Mouse (Mus musculus) frontal cortex, adult (tissue): ENCODE measurements around the gene Slc45a3.
A peak's percentile ranks its signal among the peaks of the same experiment; 100 is the strongest.

ENCODE experiments used
- ATAC-seq: cut with Nextera tagmentation; 2 replicates; pipeline ENCODE4 v1.9.2; 2017; ENCODE audit warnings: mild to moderate bottlenecking, moderate library complexity, mixed read lengths; ENCODE audit not compliant: low TSS enrichment

Gene Slc45a3

DNA sequence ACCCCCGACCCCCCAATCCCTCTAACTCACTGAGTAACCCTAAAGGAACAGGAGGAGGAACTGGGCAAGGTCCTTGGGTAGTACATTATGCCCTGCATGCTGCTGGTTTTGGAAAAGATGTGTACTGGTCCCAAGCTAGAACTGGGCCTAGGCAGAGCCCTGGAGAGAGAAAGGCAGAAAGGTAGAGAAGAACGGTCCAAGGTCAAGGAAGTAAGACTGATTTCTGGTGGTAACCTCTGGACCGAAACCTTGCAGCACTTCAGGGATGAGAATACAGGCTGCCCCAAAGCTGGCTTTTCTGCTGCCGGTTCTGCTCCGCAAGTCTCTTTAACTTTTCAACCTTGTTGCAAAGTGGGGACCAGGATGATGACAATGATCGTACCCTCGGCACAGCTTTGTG, 1.8 kb downstream of the Slc45a3 start:
- ATAC-seq: no peak

DNA sequence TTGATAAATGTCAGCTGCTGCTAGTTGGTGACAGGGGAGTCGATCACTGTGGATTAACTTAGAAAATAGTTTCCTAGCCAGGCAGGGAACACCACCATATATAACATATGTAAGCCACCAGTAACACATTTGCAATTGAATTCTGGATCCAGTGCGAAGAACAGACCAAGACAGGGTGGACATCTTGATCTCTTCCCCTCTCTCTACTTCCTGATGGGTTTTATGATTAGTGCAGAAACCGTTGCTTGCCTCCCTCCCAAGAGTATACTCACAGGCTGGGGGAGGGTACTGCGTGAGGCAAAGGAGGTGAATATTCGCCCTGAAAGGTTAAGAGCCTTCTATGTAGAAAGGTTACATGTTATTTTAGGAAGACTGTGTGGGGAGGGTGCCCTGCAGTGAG, 3.1 kb downstream of the Slc45a3 start:
- no peak for ATAC-seq

DNA sequence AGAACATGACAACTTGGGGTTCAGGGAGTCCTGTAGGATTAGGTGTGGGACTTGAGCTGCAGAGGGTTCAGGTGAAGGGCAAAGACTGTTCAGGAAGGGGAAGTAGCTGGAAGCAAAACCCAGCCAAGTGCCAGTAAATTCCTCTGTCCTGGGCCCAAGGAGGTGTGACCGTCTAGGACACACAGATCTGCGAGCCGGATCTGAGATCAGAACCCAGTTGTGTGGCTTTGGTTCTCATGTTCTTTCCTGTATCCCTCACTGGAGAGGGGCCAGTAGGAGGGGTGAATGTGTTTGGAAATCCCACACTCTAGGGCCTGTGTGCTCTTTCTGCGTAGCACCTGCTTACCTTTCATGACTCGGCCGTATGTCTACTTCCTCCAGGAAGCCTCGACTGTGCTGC, 4.6 kb downstream of the Slc45a3 start:
- ATAC-seq: no peak

DNA sequence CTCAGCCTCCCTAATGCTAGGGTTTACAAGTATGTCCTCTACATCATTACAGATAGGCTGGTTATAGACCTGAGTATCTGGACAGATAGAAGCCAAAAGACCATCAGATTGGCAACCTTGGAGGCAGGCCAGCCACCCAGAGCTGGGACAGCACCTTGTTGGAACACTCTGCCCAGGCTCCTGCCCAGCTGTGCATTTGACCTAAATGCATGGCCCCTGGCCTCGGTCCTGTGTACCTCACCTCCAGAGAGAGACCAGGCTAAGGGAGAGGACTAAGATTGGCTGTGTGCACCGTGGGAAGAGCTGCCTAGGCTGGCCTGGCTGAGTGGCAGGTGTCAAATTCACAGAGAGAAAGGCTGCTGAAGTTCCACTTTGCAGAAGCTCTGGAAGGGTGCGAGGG, 5.8 kb downstream of the Slc45a3 start:
- ATAC-seq: no peak

DNA sequence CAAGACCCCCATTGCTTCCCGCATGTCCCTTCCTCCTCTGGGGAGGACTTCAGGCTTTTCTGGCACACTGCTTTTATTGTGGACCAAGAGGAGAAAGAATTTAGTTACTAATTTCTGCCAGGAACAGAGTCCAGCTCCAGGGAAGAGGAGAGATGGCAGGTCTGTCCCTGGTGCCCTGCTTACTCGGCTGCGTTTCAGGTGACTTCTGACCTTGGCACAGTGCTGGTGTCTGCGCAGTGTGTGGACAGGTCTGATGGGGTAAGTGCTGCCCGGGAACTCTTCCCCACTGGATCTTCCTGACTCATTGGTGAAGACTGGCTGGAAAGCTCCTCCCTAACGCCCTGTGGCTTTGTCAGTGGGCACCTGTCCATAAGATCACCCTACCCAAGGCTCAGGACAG, 6.2 kb downstream of the Slc45a3 start:
- no peak for ATAC-seq

DNA sequence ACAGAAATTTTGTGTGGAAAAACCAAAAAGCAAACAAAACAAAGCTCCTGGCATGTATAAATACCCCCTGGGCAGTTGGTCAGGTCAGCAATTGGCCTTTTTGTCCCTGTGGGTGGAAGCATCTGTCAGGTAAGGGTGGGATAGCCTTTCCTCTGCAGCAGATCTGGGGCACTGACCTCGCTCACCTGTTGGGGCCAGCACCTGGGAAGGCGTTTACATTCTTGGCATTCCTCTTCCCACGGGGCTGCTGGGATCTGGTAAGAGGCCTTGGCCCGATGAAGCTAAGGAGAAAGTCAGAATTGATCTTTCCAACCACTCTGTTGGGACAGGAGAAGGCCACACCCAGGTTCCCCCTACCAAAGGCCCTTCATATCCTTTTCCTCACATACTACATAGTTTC, 7.1 kb downstream of the Slc45a3 start:
- ATAC-seq: no peak

DNA sequence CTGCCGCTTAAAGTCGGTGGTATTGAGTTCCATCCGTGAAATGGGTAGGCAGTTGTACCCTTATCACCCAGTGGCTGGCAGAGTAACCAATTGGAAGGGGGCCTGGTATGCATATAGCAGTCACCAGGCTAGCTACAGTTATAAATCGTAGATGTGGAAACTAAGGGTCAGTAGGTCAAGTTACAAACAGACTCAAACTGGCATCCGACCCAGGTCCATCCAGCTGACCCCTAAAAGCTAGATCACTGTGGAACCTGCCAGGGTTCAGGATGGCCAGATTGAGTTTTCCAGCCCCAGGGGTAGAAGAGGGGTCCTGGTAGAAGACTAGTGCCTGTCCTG, 7.5 kb downstream of the Slc45a3 start:
- no peak for ATAC-seq

DNA sequence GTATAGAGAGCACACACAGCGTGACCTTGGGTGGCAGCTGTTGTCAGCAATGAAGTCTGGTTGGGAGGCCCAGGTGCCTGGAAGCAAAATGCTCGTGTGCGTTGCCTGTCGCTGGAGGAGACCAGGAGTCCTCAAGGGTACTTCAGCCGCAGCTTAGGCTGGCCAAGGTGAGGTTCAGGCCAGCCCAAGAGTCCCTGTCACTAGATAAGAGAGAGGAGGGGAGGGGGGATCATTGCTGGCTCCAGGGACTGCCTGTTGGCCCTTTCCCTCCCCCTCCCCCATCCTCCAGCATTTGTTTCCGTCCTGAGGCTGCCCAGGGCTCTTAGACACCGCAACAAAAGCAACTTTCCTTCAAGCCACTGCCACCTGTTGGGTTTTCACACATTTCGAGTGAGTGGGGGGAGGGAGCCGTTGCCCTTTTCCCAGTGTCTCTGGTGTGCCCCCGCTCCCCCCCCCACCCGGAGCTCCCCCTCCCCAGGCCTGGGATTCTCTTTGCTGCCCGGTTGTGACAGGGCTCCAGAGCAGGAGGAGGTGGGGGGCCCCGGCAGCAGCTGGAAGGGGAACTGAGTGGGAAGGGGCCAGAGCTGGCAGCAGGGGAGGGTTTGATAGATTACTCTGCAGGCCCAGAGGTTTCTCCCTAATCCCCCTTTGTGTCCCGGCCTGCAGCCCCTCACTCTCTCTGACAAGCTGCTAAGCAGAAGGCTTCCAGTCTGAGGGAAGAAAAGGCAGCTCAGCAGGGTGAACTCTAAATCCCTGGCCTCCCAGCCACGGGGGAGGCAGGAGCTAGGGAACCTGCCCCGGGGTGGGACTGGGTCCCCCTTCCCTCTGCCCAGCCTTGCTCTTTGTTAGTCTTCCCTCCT, 8.1 kb downstream of the Slc45a3 start:
- no peak for ATAC-seq

DNA sequence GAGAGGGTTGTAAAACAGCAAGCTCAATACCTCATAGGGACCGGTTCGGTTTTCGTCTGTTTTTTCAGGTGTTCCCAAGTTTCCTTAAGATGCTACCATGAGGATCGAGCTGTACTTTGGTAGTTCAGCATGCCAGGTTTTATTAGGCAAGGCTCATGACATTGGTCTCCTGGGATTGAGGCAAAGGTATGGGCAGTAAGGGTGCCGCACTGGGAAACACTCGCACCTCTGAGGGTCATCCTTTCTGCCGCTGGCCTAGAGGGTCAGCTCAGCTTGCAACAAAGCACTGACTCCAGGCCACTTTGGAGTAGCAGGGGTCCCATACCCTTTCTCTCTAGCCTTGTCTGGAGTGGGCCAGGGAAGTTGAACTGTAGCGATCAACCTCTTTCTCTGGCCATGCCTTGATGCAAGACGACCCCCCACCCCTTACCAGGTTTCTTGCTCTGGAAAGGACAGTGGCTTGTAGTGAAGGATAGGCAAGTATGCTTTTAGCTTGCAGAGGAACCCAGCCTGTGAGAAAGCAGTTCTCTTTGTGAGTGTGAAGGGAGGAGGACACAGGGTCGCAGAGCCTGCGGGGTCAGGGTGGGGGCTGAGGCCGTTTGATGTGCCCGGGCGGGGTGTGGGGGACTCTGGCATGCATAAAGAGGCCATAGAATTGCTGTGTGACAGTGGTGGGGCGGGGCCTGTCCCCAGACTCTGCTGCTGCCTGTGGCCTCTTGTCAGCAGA, 9.2 kb downstream of the Slc45a3 start:
- ATAC-seq: no peak

DNA sequence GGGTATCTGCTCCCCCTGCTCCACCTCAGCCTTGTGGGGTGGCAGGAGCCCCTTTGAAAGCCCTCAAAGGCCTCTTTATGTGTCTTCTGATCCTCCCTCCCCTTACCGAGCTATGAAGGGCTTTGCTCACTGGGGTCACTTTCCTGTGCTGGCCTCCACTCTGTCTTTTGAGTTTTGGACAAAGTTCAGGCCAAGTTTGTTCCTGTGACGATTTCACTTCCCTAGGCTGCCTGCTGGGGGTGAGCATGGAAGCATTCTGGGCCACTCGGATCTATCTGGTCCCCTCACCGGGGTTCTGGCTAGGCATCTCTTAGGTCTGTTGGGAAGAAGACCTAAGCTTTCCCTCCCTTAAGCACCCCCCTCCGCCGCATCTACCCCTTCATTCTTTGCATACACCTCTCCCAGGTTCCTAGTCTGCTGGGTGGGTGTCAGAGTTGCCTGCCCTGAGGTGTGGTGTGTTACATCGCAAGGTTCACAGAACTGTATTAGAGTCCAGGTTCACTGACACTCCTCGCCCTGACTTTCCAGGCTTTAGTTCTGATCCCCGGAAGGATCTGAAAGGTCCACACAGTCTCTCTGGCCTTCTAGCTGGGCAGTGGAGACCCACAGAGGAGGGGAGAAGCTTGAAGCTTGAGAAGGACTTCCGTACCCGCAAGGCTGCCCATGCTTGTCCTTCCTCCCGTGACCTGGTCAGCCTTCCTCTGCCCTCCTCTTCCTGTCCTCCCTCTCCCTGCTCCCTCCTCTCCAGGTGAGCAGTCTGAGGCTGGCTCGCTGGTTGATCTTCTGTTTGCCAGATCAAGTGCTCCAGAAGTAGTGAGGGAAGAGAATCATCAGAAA, 9.9 kb downstream of the Slc45a3 start:
- ATAC-seq: no peak

DNA sequence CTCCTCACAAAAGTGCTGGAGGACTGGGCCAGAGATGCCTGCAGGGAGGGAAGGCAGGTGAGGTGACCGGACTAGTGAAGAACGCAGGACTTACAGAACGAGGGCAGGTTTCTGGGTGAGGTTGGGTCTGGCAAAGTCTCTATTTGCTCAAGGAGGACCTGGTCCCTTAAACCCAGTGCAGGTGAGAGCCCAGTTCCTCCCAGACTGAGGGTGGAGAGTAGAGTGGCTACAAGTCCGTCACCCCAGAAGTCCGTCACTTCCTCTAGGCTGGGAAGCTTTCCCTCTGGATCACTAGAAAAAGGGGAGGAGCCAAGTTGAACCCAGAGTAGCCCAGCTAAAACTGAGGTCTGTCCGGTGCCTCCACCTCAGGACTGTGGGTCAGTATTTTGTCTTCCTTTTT, 11.2 kb downstream of the Slc45a3 start:
- no peak for ATAC-seq

DNA sequence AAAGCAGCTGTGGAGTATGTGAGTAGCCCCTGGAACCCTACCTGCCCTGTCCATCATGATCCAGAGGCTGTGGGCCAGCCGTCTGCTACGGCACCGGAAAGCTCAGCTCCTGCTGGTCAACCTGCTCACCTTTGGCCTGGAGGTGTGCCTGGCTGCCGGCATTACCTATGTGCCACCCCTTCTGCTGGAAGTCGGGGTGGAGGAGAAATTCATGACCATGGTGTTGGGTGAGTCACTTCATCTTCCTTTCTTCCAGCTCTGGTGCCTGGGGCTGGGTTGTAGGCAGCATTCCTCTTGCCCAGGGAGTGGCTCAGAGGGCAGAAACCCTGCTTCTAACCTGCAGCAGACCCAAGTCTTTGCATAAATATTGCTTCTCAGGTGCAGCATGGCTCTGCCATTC, 14.1 kb downstream of the Slc45a3 start:
- no peak for ATAC-seq

DNA sequence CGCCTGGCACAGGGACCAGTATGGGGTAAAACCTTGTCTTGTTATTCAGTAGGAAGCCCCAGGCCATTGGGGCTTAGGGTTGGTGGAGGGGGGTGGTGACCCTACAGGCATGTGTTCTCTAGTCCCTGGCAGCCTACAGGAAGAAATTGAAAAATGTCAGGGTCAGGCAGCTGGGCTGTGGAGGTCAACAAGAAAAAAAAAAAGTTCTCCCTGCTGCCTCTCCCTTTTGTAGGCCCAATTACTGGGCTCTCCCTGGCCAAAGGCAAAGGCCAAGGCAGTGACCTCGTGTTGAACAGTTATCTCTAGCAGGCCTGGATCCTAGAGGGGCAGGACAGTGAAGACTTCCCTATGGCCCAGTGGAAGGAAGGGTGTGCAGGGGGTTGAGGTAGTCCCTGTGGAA, 17.7 kb downstream of the Slc45a3 start:
- no peak for ATAC-seq

DNA sequence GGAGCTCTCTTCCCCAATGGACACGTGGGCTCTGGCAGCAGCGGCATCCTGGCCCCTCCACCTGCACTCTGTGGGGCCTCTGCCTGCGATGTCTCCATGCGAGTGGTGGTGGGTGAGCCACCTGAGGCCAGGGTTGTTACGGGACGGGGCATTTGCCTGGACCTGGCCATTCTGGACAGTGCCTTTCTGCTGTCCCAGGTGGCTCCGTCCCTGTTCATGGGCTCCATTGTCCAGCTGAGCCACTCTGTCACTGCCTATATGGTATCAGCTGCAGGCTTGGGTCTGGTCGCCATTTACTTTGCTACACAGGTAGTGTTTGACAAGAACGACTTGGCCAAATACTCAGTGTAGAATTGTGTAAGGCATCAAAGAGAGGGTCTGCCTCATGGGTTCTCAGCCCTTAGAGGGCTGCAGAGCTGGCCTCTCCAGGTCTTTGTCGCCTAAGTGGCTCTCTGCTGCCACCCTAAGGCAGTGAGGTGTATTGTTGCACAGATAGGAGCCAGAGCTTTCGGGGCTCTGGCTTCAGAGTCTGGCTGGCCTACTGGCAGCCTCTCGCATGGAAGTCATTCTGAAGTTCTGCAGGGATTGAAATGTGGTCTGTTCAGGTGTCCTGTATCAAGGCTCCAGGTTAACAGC, 18.7 kb downstream of the Slc45a3 start:
- peak; percentile 86 for ATAC-seq

DNA sequence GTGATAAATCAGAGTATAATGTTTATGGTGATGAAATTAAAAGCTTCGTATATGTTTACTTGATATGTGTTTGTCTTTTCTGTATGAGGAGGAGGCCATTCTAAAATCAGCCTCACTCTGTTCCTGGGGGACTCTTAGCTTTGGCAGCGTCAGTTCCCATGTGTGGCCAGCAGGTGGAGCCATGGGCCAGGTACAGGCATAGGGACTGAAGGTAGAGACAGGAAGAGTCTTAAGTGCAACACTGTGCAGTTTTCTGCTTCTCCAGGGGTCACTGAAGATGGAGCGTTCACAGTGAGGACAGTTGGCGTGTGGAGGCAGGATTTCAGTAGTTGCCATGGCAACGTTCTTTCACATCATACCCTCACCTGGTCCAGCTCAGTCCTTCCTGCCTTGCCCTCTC, 20.1 kb downstream of the Slc45a3 start:
- peak; percentile 66 for ATAC-seq

DNA sequence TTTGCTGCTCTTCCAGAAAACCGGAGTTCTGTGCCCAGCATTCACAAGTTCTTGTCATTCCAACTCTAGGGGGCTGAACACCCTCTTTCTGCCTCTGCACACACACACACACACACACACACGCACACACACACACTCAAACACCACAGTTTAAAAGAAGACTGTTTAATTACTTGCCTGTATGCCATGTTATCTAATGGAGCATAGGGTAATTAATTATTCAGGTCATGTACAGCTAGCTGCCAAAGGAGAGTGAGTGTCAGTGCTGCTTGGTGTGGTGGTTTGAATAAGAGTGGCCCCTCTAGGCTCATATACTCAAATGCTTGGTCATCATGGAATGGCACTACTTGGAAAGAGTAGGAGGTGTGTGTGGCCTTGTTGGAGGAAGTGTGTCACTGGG, 21.0 kb downstream of the Slc45a3 start:
- no peak for ATAC-seq

DNA sequence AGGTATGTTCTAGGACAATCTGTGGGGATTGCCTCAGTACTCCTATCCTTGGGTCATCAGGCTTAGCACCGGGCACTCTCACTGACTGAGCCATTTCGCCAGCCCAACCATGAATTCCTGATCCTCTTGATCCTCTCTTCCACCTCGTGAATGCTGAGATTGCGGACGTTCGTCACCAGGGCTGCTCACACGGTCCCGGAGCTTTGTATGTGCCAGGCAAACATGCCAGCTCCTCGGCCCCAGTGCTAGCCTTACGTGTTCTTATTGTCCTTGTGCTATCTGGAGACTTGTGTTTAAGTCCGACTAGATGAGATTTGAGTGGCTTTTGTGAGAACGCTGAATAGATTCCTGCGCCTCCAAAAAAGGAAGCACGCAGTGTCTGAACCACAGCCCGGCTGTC, 24.7 kb downstream of the Slc45a3 start:
- ATAC-seq: peak; percentile 47; the same call in 1 of the 2 replicates

DNA sequence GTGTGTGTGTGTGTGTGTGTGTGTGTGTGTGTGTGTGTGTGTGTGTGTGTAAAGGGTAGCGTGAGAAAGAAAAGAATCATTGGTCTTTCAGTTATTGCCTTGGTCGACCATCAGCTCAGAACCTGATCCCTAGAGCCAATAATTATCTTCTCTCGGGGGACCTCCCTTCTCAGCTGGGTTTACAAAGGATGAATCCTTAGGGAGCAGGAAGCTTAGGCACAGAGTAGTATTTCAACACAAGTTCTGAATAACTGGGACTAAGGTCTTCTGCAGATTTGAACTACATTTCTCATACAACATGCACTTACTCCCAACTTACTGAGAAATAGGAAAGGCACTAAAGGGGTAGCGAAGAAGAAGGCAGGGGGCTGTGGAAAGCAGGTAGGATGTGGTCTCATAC, 26.7 kb downstream of the Slc45a3 start:
- no peak for ATAC-seq

DNA sequence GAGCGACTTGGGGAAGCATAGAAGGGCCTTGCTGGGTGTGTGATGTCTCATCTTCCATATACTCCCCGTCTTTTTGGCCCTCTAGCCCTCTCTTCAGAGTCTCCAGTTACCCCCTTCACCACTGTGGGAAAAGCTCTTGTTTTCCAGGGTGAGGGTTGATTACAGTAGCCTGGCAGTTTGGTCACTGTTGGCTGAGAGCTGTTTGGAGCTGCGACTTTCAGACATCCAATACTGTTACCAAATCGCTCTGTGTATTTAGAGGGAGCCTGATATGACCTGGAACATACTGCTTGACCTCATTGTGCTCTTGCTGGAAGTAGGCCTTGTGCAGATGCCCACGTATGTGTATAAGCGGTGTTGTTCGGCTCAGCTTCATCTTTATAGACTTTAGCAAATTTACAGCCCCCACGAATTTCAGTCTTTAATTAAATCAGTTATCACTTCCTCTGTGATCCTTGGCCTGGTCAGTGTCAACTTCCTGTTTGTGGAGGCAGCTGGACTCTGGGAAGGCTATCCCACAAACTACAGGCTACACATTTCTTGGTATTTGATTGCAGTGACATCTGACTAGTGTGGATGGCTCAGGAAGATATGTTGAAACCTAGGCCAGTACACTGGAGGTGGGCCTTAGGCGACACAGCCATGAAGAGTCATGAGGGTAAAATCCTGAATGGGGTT, 27.5 kb downstream of the Slc45a3 start:
- ATAC-seq: no peak

DNA sequence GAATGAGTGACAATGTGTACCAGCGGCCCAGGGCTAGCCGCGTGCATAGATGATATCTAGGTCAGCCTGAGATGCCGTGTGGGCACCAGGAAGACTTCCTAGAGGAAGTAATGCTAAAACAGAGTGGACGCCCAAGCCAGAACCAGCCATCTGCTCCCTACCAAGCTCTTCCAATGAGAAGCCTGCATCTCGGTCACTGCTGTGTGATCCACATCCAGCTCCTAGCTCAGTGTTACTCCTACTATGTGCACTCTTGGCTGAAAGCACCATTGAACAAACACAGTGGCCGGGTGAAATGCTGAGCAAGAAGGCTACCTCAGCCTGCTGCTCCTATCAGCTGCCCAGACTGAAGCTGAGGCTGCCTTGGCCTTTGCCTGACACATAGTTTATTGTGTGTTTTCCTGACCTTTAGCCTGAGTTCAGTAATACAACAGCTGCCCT, 29.8 kb downstream of the Slc45a3 start:
- ATAC-seq: peak; percentile 41; the same call in 1 of the 2 replicates
